Mouse (Mus musculus): ENCODE measurements around the gene Olfr691.
"Not testable (repeated sequence)": the region's sequence is repeated elsewhere in the genome, so short reads cannot be mapped to it uniquely, and the experiment has no call there.

The Olfr691 gene

DNA sequence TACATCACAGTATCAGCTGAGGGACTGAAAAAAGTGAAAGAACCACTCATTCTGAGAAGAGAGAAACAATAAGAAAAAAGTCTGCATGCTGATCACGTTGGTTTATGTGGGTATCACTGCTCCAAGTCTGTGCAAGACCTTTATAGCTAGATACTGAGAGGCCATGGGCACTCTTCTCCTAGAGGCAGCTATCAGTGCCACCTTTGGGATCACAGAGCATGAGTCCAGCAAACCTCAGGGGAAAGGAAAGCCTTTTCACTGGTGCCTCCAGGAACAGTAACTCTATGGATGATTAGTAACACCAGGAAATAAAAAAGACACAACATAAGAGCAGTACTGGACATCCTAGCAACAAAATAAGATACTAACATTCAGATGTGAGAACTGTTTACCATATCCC is at the start of gene Olfr691:
TSS of gene Olfr691 (minus strand) at position 101 of the 400 bp plus-strand sequence.
- no peak for DNase-seq (ENCODE audit: low spot score)

DNA sequence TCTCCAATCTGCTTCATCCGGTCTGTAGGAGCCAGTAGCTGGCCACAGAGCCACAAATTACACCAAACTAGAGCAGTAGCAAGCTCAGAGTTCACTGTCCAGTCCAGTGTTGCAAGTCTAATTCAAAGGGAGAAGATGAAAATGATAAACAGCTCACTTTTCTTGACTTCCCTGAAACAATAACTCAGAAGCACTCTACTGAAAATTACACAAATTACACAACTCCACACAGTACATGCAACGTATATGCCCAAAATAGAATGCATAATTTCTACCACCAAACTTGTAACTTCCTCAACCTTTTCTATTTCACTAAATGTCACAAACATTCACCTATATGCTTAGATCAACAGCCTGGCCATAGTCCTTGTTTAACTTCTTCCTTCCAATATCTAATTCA is 48.2 kb upstream of the Olfr691 start:
- DNase-seq (ENCODE audit: low spot score), result no peak

GRCm38 (mm10) chr7:105387696-105388095 is 45.6 kb upstream of the Olfr691 start:
- DNase-seq (ENCODE audit: low spot score), result no peak

- DNase-seq (ENCODE audit: low spot score), result no peak
These were observed 38.3 kb upstream of the Olfr691 start for GRCm38 (mm10) chr7:105380329-105380728.

- no peak for DNase-seq (ENCODE audit: low spot score)
These were observed 32.8 kb upstream of the Olfr691 start, which contains the start of gene Gm5901 for GRCm38 (mm10) chr7:105374866-105375265. TSS of gene Gm5901 (plus strand) at chr7:105375038.

DNA sequence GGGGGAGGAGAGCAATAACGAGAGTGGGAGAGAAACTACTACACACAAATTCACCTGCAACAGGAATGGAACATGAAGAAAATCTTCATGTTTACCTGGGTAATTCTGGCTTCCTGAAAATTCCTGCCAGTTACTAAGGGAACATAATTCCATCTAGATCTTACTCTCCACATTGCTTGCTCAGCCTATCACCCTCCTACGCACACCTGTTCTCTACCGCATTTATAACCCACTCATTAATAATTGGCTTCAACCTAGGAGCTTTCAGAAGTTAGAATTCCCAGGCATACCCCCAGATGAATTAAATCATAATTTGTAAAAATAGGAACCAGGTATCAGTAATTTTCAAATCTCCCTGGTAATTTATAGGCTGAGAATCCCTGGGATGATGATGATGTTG is 31.9 kb upstream of the Olfr691 start:
- DNase-seq (ENCODE audit: low spot score), result no peak

DNA sequence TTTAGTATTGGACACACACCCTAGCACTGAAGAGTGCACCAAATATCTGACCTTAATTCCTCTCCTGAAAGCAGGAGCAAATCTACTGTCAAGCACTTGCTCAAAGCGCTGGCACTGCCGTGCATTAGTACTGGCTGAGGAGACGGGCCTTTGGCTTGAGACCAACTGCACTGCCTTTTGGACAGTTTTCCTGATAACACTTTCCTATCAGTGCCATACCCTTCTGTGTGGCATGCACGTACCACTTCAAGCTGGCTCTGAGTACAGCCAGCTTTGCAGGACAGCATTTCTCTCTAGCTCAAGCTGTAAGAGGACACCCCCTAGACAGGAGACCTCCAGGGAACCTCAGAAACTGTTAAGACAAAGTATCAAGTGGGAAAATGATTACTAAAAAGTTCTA is 31.4 kb upstream of the Olfr691 start:
- no peak for DNase-seq (ENCODE audit: low spot score)

DNA sequence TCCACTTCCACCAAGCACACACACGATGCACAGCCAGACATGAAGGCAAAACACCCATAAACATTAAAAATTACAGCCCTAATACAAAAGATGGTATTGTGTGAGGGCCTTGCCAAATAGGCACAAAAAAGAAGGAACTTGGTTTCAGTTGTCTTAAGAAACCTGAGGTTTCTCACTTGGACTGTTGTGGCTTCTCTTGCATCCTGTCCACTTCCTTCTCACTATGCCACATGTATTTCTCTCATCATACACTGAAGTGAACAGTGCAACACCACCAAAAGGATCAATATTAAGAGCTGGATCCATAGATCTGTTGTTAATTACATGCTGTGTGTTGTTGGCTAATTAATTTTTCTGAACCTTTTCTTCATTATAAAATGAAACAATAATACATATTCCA is 30.8 kb upstream of the Olfr691 start:
- DNase-seq (ENCODE audit: low spot score), result no peak

GRCm38 (mm10) chr7:105368521-105368920 is 26.5 kb upstream of the Olfr691 start:
- DNase-seq (ENCODE audit: low spot score), result no peak

DNA sequence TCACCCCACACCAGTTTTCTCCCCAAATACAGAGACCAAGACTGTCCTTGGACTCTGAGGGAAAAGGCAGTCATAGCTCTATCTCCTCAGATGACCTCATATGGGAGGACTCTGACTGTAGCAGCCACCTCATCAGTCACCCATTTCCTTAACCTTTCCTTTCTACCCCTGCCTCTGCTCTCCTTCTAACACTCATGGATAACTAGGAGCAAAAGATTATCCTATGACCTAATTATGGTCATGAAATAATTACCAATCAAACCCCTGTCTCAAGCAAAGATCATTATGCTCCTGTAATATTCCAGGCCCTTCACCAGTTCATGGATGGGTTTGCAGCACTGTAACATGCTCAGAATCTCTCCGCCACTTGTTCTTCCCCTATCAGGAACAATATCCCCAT is 25.9 kb upstream of the Olfr691 start, which contains the start of gene Olfr692:
TSS of gene Olfr692 (plus strand) at position 301 of the 400 bp plus-strand sequence.
- no peak for DNase-seq (ENCODE audit: low spot score)

DNA sequence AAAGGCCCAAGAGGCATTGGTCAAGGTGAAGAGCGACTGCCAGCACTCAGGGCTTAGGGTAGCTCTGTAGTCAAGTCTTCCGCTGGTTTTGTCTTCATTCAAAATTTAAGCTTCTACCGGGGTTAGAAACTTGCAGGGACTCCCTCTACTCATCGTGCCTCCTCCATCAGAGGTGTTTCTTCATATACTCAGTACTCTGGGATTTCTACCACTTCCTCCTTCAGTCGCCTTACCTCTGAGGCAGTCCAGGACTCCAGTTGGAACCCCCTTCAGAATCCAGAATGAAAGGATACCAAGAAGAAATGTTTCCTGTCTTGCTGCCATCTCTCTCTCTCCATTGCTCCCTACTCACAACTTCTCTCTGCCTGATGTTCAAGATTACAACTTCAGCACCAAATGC is 25.2 kb upstream of the Olfr691 start:
- no peak for DNase-seq (ENCODE audit: low spot score)

- DNase-seq (ENCODE audit: low spot score), result no peak
These were observed 19.6 kb upstream of the Olfr691 start for GRCm38 (mm10) chr7:105361713-105362112.

- not testable (repeated sequence) for DNase-seq (ENCODE audit: low spot score)
These were observed 14.4 kb upstream of the Olfr691 start for GRCm38 (mm10) chr7:105356487-105356886.

DNA sequence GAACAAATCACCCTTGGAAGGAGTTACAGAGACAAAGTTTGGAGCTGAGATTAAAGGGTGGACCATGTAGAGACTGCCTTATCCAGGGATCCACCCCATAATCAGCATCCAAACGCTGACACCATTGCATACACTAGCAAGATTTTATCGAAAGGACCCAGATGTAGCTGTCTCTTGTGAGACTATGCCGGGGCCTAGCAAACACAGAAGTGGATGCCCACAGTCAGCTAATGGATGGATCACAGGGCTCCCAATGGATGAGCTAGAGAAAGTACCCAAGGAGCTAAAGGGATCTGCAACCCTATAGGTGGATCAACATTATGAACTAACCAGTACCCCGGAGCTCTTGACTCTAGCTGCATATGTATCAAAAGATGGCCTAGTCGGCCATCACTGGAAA is 14.0 kb upstream of the Olfr691 start:
- not testable (repeated sequence) for DNase-seq (ENCODE audit: low spot score)

DNA sequence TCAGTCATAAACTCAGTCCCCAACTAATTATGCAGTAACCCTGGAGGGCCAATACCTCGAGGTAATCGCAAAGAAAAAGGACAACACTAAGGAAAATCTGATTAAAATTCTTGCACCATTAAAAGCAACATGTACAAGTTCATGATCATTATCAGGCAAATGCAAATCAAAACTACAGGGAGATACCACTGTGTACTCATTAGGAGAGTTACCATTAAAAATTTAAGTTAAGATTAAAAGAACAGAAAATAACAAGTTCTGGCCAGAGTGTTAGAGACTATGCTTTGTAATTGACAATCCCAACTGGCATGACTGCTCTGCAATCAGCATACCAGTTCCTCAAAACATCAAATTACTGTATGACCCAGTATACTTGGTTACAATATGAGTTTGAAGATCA is 682 bp upstream of the Olfr691 start:
- no peak for DNase-seq (ENCODE audit: low spot score)

DNA sequence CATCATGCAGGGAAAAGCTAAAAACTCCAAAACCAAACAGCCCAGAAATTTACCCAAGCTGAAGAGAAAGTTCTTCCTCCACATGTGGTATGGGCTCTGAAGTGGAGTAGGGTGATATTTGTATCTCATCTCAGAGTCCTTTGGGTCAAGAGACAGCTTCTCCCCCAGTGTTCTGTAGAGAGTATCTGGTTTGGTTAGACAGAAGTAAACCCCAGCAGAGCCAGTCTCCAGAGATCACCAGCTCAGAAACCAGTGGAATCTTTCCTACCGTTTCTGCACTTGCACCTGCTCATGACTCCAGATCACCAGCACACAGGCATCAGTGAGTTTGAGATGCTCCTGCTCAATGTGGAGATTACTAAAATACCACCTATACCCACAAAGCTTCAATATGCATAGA is 8.1 kb downstream of the Olfr691 start, which contains the start of gene Olfr690:
TSS of gene Olfr690 (minus strand) at position 101 of the 400 bp plus-strand sequence.
- DNase-seq (ENCODE audit: low spot score), result no peak

DNA sequence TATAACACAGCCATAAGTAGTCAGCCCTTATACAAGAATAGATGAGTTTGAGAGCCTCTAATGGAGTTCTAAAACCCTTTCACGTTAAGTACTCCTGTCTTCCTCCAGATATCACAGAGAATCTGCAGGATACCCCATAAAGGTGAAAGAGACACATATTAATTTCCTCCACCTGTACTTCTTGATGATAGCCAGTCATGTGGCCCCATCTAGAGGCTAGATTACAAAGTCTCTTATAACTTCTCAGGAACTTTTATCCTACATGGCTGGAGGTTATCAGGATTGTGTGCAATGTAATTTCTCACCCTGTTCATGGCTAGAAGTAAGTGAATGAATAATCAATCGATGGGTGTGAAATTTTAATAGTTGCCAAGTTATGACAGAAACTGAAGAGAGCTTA is 16.8 kb downstream of the Olfr691 start:
- no peak for DNase-seq (ENCODE audit: low spot score)

DNA sequence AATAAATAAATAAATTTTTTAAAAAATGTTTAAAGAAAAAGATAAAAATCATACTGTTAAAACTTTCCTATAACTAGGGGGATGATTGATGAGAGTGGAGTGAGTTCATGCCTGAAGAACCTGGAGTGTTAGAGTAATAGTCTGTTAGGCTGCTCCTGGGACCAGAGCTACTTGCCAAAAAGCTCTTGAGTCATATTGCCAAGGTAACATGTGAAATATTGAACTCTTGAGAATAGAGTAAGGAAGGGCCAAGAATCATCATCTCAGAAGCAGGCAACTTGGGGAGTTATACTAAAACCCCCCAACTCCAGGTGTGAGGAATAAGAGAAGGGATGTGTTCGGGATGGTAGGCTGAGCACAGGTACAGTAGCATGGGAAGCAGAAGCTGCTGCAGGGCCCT is 31.2 kb downstream of the Olfr691 start, which contains the start of gene Olfr689:
TSS of gene Olfr689 (plus strand) at position 301 of the 400 bp plus-strand sequence.
- no peak for DNase-seq (ENCODE audit: low spot score)

GRCm38 (mm10) chr7:105290051-105290450 is 52.0 kb downstream of the Olfr691 start:
- no peak for DNase-seq (ENCODE audit: low spot score)

DNA sequence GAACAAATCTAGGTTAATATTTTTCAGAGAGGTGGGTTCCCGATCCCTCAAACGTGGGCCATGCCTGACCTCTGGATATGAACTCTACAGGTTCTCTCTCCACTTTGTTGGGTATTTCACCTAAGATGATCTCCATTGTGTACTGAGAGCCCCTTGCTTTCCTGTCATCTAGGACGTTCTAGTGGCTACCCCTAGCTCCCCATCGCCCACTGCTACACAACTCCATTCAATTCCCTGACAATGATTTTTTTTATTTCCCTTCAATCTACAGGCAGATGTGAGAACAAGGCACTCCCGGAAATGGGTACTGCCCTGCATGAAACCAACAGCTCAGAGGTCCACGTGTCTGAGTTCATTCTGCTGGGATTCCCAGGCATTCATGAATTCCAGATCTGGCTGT is 54.3 kb downstream of the Olfr691 start, which contains the start of gene Olfr688:
TSS of gene Olfr688 (plus strand) at position 301 of the 400 bp plus-strand sequence.
- no peak for DNase-seq (ENCODE audit: low spot score)
